Mouse (Mus musculus): ENCODE measurements around the gene Osbpl9. TPM values are rescaled to one million over a fixed set of nuclear protein-coding genes. Genes with fewer than 3 reads are reported as not detected.

Osbpl9 gene
- polyA plus RNA-seq, 1 experiment from 2014 or later = 48.3 TPM

GRCm38 (mm10) chr4:109073296-109073695, 128.8 kb downstream of the Osbpl9 start:
- peaks cover 38% of the 10 kb centered on the region for H3K36me3 ChIP-seq
- ATAC-seq (ENCODE audit: insufficient number of reproducible peaks, low FRiP score) = no peak

GRCm38 (mm10) chr4:109072891-109073290, 129.2 kb downstream of the Osbpl9 start:
- H3K36me3 ChIP-seq = peaks cover 39% of the 10 kb centered on the region
- no peaks in the 10 kb centered on the region for H3K9me3 ChIP-seq (replicated peaks)
- no peak overlapping the region; the same call in 1 of the 2 replicates for H3K27ac ChIP-seq (ENCODE audit: poor library complexity, severe bottlenecking)
- no peak overlapping the region for H3K9ac ChIP-seq
- H3K4me2 ChIP-seq = no peak overlapping the region
- H3K4me3 ChIP-seq = no peak overlapping the region
- no peak for ATAC-seq (ENCODE audit: insufficient number of reproducible peaks, low FRiP score)
- no peaks in the 10 kb centered on the region for H3K27me3 ChIP-seq (replicated peaks)
- 62% methylated on average over 6 of the region's 6 CpGs for WGBS
- H3K4me1 ChIP-seq (replicated peaks) = peaks cover 22% of the 10 kb centered on the region

More at GRCm38 (mm10) chr4:109073296-109073695, 128.8 kb downstream of the Osbpl9 start:
- no peak overlapping the region for H3K27ac ChIP-seq (ENCODE audit: poor library complexity, severe bottlenecking)
- no peak overlapping the region for H3K4me2 ChIP-seq
- no peaks in the 10 kb centered on the region for H3K27me3 ChIP-seq (replicated peaks)
- 83% methylated on average over 3 of the region's 3 CpGs for WGBS
- no peak overlapping the region for H3K4me3 ChIP-seq
- H3K9me3 ChIP-seq (replicated peaks) = no peaks in the 10 kb centered on the region
- peaks cover 22% of the 10 kb centered on the region for H3K4me1 ChIP-seq (replicated peaks)
- no peak overlapping the region for H3K9ac ChIP-seq

- 84% methylated on average over 5 of the region's 5 CpGs for WGBS
- H3K4me2 ChIP-seq = no peak overlapping the region
- no peak for ATAC-seq (ENCODE audit: insufficient number of reproducible peaks, low FRiP score)
Observed at GRCm38 (mm10) chr4:109065714-109066113, 136.4 kb downstream of the Osbpl9 start.

GRCm38 (mm10) chr4:109064941-109065340, 137.1 kb downstream of the Osbpl9 start:
- no peak for ATAC-seq (ENCODE audit: insufficient number of reproducible peaks, low FRiP score)
- Histone ChIP-seq H3K27ac (ENCODE audit: poor library complexity, severe bottlenecking) (no peak overlapping the region), H3K4me2 (no peak overlapping the region), H3K36me3 (peaks cover 95% of the 10 kb centered on the region), H3K4me3 (no peak overlapping the region), H3K9ac (no peak overlapping the region), H3K4me1 (replicated peaks) (no peaks in the 10 kb centered on the region), H3K27me3 (replicated peaks) (no peaks in the 10 kb centered on the region), H3K9me3 (replicated peaks) (no peaks in the 10 kb centered on the region)
- WGBS = 90% methylated on average over 6 of the region's 6 CpGs

More at GRCm38 (mm10) chr4:109065714-109066113, 136.4 kb downstream of the Osbpl9 start:
- Histone ChIP-seq H3K27me3 (replicated peaks) (no peaks in the 10 kb centered on the region), H3K27ac (ENCODE audit: poor library complexity, severe bottlenecking) (no peak overlapping the region), H3K9ac (no peak overlapping the region), H3K4me3 (no peak overlapping the region), H3K36me3 (peaks cover 93% of the 10 kb centered on the region), H3K9me3 (replicated peaks) (no peaks in the 10 kb centered on the region), H3K4me1 (replicated peaks) (no peaks in the 10 kb centered on the region)

DNA sequence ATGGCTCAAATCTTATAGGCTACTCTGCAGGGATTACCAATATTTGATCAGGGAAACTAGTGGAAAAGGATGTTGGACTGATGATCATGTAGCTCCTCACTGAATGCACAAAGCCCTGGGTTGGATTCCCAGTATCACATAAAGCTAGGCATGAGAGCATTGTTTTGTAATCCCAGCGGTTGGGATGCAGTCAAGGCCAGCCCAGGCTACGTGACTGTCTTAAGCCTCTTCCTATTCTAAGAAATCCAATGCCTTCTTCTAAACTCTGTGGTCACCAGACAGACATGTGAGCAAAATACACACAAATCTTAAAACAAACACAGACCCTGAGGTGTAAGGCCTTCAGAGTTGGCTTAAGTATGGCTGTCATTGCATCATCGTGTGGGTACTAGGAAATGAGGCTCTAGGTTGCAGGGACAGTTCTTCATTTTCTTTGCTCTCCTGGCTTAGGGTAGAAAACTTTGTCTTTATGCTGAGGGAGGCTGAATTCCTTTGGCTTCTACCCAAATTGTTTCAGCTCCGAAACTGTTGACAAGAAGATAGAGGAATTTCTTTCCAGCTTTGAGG, 142.7 kb downstream of the Osbpl9 start:
- Histone ChIP-seq H3K4me1 (replicated peaks) (0 out of 2 replicates have a peak, but pooled peaks cover 3% of the 10 kb centered on the region), H3K9me3 (replicated peaks) (no peaks in the 10 kb centered on the region), H3K9ac (no peak overlapping the region), H3K27me3 (replicated peaks) (no peaks in the 10 kb centered on the region), H3K4me2 (no peak overlapping the region), H3K27ac (ENCODE audit: poor library complexity, severe bottlenecking) (no peak overlapping the region), H3K4me3 (no peak overlapping the region), H3K36me3 (peaks cover 84% of the 10 kb centered on the region)
- ATAC-seq (ENCODE audit: insufficient number of reproducible peaks, low FRiP score) = no peak
- 85% methylated on average over 4 of the region's 4 CpGs for WGBS

DNA sequence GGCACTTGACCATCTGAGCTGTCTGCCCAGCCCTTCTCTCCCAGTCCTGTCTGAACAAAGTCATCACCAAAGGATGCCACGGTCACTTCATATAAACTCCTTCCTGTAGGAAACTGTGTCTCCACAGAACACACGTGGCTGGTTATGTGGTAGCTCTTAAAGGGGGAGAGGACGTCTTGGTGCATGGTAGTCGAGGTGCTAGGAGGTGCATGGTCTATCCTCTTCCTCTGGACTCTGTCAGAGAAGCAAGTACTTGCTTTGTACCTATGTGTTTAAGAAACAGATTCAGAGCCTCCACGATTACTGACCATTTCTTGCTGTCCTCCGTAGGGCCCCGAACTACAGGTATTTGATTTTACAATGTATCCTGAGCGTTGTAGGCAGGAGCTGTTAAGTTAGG, 144.4 kb downstream of the Osbpl9 start:
- no peaks in the 10 kb centered on the region for H3K9me3 ChIP-seq (replicated peaks)
- no peak overlapping the region for H3K4me2 ChIP-seq
- no peak overlapping the region for H3K27ac ChIP-seq (ENCODE audit: poor library complexity, severe bottlenecking)
- no peak overlapping the region for H3K9ac ChIP-seq
- ATAC-seq (ENCODE audit: insufficient number of reproducible peaks, low FRiP score) = no peak
- H3K36me3 ChIP-seq = peaks cover 76% of the 10 kb centered on the region
- no peaks in the 10 kb centered on the region for H3K27me3 ChIP-seq (replicated peaks)
- no peak overlapping the region for H3K4me3 ChIP-seq
- 0 out of 2 replicates have a peak, but pooled peaks cover 3% of the 10 kb centered on the region for H3K4me1 ChIP-seq (replicated peaks)
- WGBS = 90% methylated on average over 8 of the region's 8 CpGs

DNA sequence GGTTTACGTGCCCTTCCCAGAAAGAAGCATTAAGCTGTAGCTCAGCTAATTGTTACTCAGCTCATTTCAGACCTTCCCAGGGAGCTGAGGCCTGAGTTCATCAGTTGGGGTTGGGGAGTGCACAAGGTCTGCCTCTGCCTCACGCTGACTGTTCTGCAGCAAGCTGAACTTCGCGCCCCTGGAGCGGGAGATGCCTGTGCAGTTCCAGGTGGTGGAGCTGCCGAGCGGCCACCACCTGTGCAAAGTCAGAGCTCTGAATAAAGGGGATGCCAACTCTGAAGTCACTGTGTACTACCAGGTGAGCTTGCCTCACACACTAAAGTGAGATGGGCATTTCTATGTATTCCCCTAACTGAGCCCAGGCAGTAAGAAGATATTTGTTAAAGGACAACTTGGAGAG, 145.7 kb downstream of the Osbpl9 start:
- ATAC-seq (ENCODE audit: insufficient number of reproducible peaks, low FRiP score) = no peak
- 84% methylated on average over 7 of the region's 7 CpGs for WGBS
- H3K9ac ChIP-seq = no peak overlapping the region
- peaks cover 3% of the 10 kb centered on the region; the same call in 1 of the 2 replicates for H3K4me1 ChIP-seq (replicated peaks)
- H3K9me3 ChIP-seq (replicated peaks) = no peaks in the 10 kb centered on the region
- H3K36me3 ChIP-seq = peaks cover 75% of the 10 kb centered on the region
- H3K27me3 ChIP-seq (replicated peaks) = no peaks in the 10 kb centered on the region
- no peak overlapping the region for H3K4me2 ChIP-seq
- H3K27ac ChIP-seq (ENCODE audit: poor library complexity, severe bottlenecking) = no peak overlapping the region
- H3K4me3 ChIP-seq = no peak overlapping the region

GRCm38 (mm10) chr4:109054003-109054402, 148.1 kb downstream of the Osbpl9 start:
- no peaks in the 10 kb centered on the region for H3K9me3 ChIP-seq (replicated peaks)
- H3K36me3 ChIP-seq = peaks cover 74% of the 10 kb centered on the region
- no peak overlapping the region for H3K4me2 ChIP-seq
- H3K9ac ChIP-seq = no peak overlapping the region
- H3K27me3 ChIP-seq (replicated peaks) = no peaks in the 10 kb centered on the region
- no peak for ATAC-seq (ENCODE audit: insufficient number of reproducible peaks, low FRiP score)
- peaks cover 15% of the 10 kb centered on the region for H3K4me1 ChIP-seq (replicated peaks)
- H3K27ac ChIP-seq (ENCODE audit: poor library complexity, severe bottlenecking) = no peak overlapping the region
- H3K4me3 ChIP-seq = no peak overlapping the region
- WGBS = 88% methylated on average over 9 of the region's 9 CpGs

DNA sequence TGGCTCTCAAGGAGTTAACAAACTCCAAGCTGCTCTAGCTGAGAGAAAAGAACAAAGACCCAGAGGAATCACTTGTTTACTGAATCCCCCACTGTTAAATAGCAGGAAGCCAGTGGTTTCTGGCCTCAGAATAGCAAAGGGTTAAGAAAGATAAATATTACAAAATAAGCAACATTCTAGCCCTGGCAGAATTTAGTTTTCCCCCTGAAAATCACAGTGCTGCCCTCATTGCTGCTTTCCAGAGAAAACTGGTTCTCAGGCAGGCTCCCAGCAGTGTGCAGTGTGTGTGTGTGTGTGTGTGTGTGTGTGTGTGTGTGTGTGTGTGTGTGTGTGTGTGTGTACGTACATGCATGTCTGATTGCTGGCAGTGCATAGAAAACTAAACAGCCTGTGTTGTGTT, 149.8 kb downstream of the Osbpl9 start:
- no peaks in the 10 kb centered on the region for H3K9me3 ChIP-seq (replicated peaks)
- no peak overlapping the region for H3K27ac ChIP-seq (ENCODE audit: poor library complexity, severe bottlenecking)
- no peak overlapping the region for H3K9ac ChIP-seq
- H3K4me1 ChIP-seq (replicated peaks) = peaks cover 24% of the 10 kb centered on the region
- H3K4me3 ChIP-seq = no peak overlapping the region
- WGBS = 33% methylated on average over 1 of the region's 1 CpGs
- peaks cover 68% of the 10 kb centered on the region for H3K36me3 ChIP-seq
- no peak for ATAC-seq (ENCODE audit: insufficient number of reproducible peaks, low FRiP score)
- no peaks in the 10 kb centered on the region for H3K27me3 ChIP-seq (replicated peaks)
- no peak overlapping the region for H3K4me2 ChIP-seq

DNA sequence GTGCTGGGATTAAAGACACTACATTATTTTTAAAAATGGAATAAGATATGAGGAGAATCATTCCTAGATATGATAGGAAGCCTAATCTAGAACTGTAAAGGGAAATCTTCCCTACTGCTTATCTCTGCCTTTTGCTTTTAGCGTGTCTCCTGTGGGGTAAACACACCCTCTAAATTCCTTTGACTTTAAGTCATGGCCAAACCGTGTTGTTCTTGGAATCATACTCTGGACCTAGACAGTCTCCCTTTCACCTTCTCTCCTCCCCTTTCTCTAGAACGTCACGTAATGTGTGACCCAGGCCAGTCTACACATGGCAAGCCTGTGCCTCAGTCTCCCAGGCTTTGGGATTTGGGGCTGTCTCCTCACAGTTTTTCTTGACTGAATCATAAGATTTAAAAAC, 153.8 kb downstream of the Osbpl9 start:
- no peak overlapping the region for H3K4me2 ChIP-seq
- H3K4me3 ChIP-seq = no peak overlapping the region
- H3K9ac ChIP-seq = no peak overlapping the region
- H3K36me3 ChIP-seq = peaks cover 82% of the 10 kb centered on the region
- H3K9me3 ChIP-seq (replicated peaks) = no peaks in the 10 kb centered on the region
- peaks cover 24% of the 10 kb centered on the region for H3K4me1 ChIP-seq (replicated peaks)
- peak; percentile 56; the same call in 1 of the 2 replicates for ATAC-seq (ENCODE audit: insufficient number of reproducible peaks, low FRiP score)
- no peaks in the 10 kb centered on the region for H3K27me3 ChIP-seq (replicated peaks)
- H3K27ac ChIP-seq (ENCODE audit: poor library complexity, severe bottlenecking) = no peak overlapping the region
- 27% methylated on average over 4 of the region's 4 CpGs for WGBS

GRCm38 (mm10) chr4:109043756-109044155, 158.3 kb downstream of the Osbpl9 start:
- H3K4me2 ChIP-seq = no peak overlapping the region
- no peaks in the 10 kb centered on the region for H3K9me3 ChIP-seq (replicated peaks)
- H3K4me3 ChIP-seq = no peak overlapping the region
- no peak overlapping the region for H3K9ac ChIP-seq
- no peaks in the 10 kb centered on the region for H3K27me3 ChIP-seq (replicated peaks)
- H3K27ac ChIP-seq (ENCODE audit: poor library complexity, severe bottlenecking) = no peak overlapping the region
- H3K4me1 ChIP-seq (replicated peaks) = peaks cover 17% of the 10 kb centered on the region; the same call in 1 of the 2 replicates
- ATAC-seq (ENCODE audit: insufficient number of reproducible peaks, low FRiP score) = no peak
- peaks cover 88% of the 10 kb centered on the region for H3K36me3 ChIP-seq
- 82% methylated on average over 5 of the region's 5 CpGs for whole genome bisulfite sequencing

- H3K9ac ChIP-seq = no peak overlapping the region
- H3K27me3 ChIP-seq (replicated peaks) = no peaks in the 10 kb centered on the region
- peaks cover 15% of the 10 kb centered on the region; the same call in 1 of the 2 replicates for H3K4me1 ChIP-seq (replicated peaks)
- H3K27ac ChIP-seq (ENCODE audit: poor library complexity, severe bottlenecking) = no peak overlapping the region
- no peaks in the 10 kb centered on the region for H3K9me3 ChIP-seq (replicated peaks)
- no peak overlapping the region for H3K4me2 ChIP-seq
- no peak overlapping the region for H3K4me3 ChIP-seq
- 71% methylated on average over 5 of the region's 5 CpGs for WGBS
- peaks cover 90% of the 10 kb centered on the region for H3K36me3 ChIP-seq
- ATAC-seq (ENCODE audit: insufficient number of reproducible peaks, low FRiP score) = no peak
Observed at GRCm38 (mm10) chr4:109043294-109043693, 158.8 kb downstream of the Osbpl9 start.

Data from heart, embryonic 12.5 days (tissue).